Mouse (Mus musculus) hindbrain, embryonic 10.5 days (tissue): ENCODE measurements at regions not wholly inside any gene's neighbourhood (a gene's known extent, or its start where the extent isn't known, plus 50 kb on each side); places are given as distances from the start of the nearest gene placed in this dataset.

Source experiments
- DNase-seq: peaks from one replicate; pipeline ENCODE4 v3.0.0-alpha.2; 2017; ENCODE audit warnings: low spot score
- H3K27ac ChIP-seq: fragments of 300-500 bp; sonication (generic); 2 replicates; pipeline ENCODE4 v1.5.1; 2016; ENCODE audit warnings: mild to moderate bottlenecking, moderate library complexity
- H3K27me3 ChIP-seq: fragments of 300-500 bp; sonication (generic); 2 replicates; pipeline ENCODE4 v1.6.1; 2016; ENCODE audit warnings: mild to moderate bottlenecking; ENCODE audit not compliant: poor library complexity, insufficient read depth, severe bottlenecking
- H3K36me3 ChIP-seq: fragments of 300-500 bp; sonication (generic); 2 replicates; pipeline ENCODE4 v1.6.1; 2016; ENCODE audit warnings: mild to moderate bottlenecking, moderate library complexity
- H3K4me1 ChIP-seq: fragments of 300-500 bp; sonication (generic); replicated peaks from 2 replicates; pipeline ENCODE4 v1.6.1; 2016; ENCODE audit warnings: mild to moderate bottlenecking
- H3K4me3 ChIP-seq: fragments of 300-500 bp; sonication (generic); 2 replicates; pipeline ENCODE4 v1.5.1; 2016; ENCODE audit warnings: mild to moderate bottlenecking, moderate library complexity
- H3K9me3 ChIP-seq: fragments of 300-500 bp; sonication (generic); 2 replicates; pipeline ENCODE4 v1.6.1; 2016; ENCODE audit warnings: mild to moderate bottlenecking, moderate library complexity
- WGBS: fragments of 180-500 bp; shearing (Covaris S2); methylation state at CpG from one replicate; pipeline ENCODE4 v1.1.7; 2016; 5-methylcytosine and 5-hydroxymethylcytosine counted together

- no peaks in the 10 kb centered on the region for H3K9me3 ChIP-seq
- 0 out of 2 replicates have a peak overlapping the region, but pooled peaks have one; percentile 24 for H3K27ac ChIP-seq
Measured at GRCm38 (mm10) chr13:28805302-28805701, 148.2 kb downstream of the Sox4 start.

GRCm38 (mm10) chr13:28801210-28801954 lies 152.1 kb downstream of the Sox4 start:
- H3K4me3 ChIP-seq: no peak overlapping the region
- no peaks in the 10 kb centered on the region for H3K36me3 ChIP-seq
- no peaks in the 10 kb centered on the region for H3K9me3 ChIP-seq
- WGBS: 32% methylated on average over 8 of the region's 8 CpGs
- DNase-seq: peak; percentile 33
- no peaks in the 10 kb centered on the region for H3K27me3 ChIP-seq
- peaks cover 73% of the 10 kb centered on the region for H3K4me1 ChIP-seq
- peak overlapping the region; percentile 54 for H3K27ac ChIP-seq

More at GRCm38 (mm10) chr13:28805302-28805701, 148.2 kb downstream of the Sox4 start:
- no peaks in the 10 kb centered on the region for H3K36me3 ChIP-seq
- WGBS: 66% methylated on average over 4 of the region's 4 CpGs
- H3K27me3 ChIP-seq: no peaks in the 10 kb centered on the region
- no peak for DNase-seq
- H3K4me3 ChIP-seq: no peak overlapping the region
- peaks cover 63% of the 10 kb centered on the region for H3K4me1 ChIP-seq

- Histone ChIP-seq H3K27ac (no peak overlapping the region), H3K9me3 (no peaks in the 10 kb centered on the region), H3K36me3 (no peaks in the 10 kb centered on the region), H3K4me1 (peaks cover 75% of the 10 kb centered on the region), H3K27me3 (no peaks in the 10 kb centered on the region), H3K4me3 (no peak overlapping the region)
- DNase-seq: no peak
- 74% methylated on average over 1 of the region's 1 CpGs for WGBS
Measured at GRCm38 (mm10) chr13:28800676-28801075, 152.8 kb downstream of the Sox4 start.

GRCm38 (mm10) chr13:28799474-28799873 lies 154.0 kb downstream of the Sox4 start:
- Histone ChIP-seq H3K27ac (no peak overlapping the region), H3K36me3 (no peaks in the 10 kb centered on the region), H3K4me1 (peaks cover 84% of the 10 kb centered on the region), H3K9me3 (no peaks in the 10 kb centered on the region), H3K4me3 (no peak overlapping the region), H3K27me3 (no peaks in the 10 kb centered on the region)
- no peak for DNase-seq
- 77% methylated on average over 1 of the region's 1 CpGs for WGBS

GRCm38 (mm10) chr13:28797617-28798475 lies 155.7 kb downstream of the Sox4 start:
- no peaks in the 10 kb centered on the region for H3K9me3 ChIP-seq
- no peaks in the 10 kb centered on the region for H3K27me3 ChIP-seq
- WGBS: 70% methylated on average over 8 of the region's 8 CpGs
- peaks cover 92% of the 10 kb centered on the region for H3K4me1 ChIP-seq
- no peaks in the 10 kb centered on the region for H3K36me3 ChIP-seq
- no peak for DNase-seq
- no peak overlapping the region for H3K27ac ChIP-seq
- H3K4me3 ChIP-seq: no peak overlapping the region

- no peaks in the 10 kb centered on the region for H3K9me3 ChIP-seq
- WGBS: 56% methylated on average over 7 of the region's 7 CpGs
- H3K4me3 ChIP-seq: no peak overlapping the region
- no peaks in the 10 kb centered on the region for H3K36me3 ChIP-seq
- H3K27me3 ChIP-seq: no peaks in the 10 kb centered on the region
- DNase-seq: no peak
- peaks cover 92% of the 10 kb centered on the region for H3K4me1 ChIP-seq
- H3K27ac ChIP-seq: peak overlapping the region; percentile 83
Measured at GRCm38 (mm10) chr13:28795274-28795673, 158.2 kb downstream of the Sox4 start.

- 89% methylated on average over 3 of the region's 3 CpGs for WGBS
- peak overlapping the region; percentile 83 for H3K27ac ChIP-seq
- H3K9me3 ChIP-seq: no peaks in the 10 kb centered on the region
- H3K4me1 ChIP-seq: peaks cover 88% of the 10 kb centered on the region
- H3K36me3 ChIP-seq: no peaks in the 10 kb centered on the region
- H3K4me3 ChIP-seq: no peak overlapping the region
- no peaks in the 10 kb centered on the region for H3K27me3 ChIP-seq
- no peak for DNase-seq
Measured at GRCm38 (mm10) chr13:28794547-28794946, 159.0 kb downstream of the Sox4 start.

GRCm38 (mm10) chr13:28793166-28793935 lies 160.2 kb downstream of the Sox4 start:
- Histone ChIP-seq H3K4me1 (peaks cover 82% of the 10 kb centered on the region), H3K9me3 (no peaks in the 10 kb centered on the region), H3K36me3 (no peaks in the 10 kb centered on the region), H3K27ac (peak overlapping the region; percentile 83), H3K27me3 (no peaks in the 10 kb centered on the region), H3K4me3 (no peak overlapping the region)
- 30% methylated on average over 5 of the region's 5 CpGs for WGBS
- no peak for DNase-seq

- Histone ChIP-seq H3K4me1 (peaks cover 79% of the 10 kb centered on the region), H3K27ac (peak overlapping the region; percentile 83), H3K9me3 (no peaks in the 10 kb centered on the region), H3K4me3 (no peak overlapping the region), H3K27me3 (no peaks in the 10 kb centered on the region), H3K36me3 (no peaks in the 10 kb centered on the region)
- 67% methylated on average over 12 of the region's 12 CpGs for WGBS
- DNase-seq: no peak
Measured at GRCm38 (mm10) chr13:28792461-28793165, 160.9 kb downstream of the Sox4 start.

GRCm38 (mm10) chr13:28790381-28790780 lies 163.1 kb downstream of the Sox4 start:
- whole genome bisulfite sequencing: 41% methylated on average over 4 of the region's 4 CpGs
- peaks cover 71% of the 10 kb centered on the region for H3K4me1 ChIP-seq
- no peak for DNase-seq
- H3K27me3 ChIP-seq: no peaks in the 10 kb centered on the region
- no peak overlapping the region for H3K4me3 ChIP-seq
- no peaks in the 10 kb centered on the region for H3K9me3 ChIP-seq
- H3K27ac ChIP-seq: peak overlapping the region; percentile 72
- no peaks in the 10 kb centered on the region for H3K36me3 ChIP-seq

- H3K27ac ChIP-seq: peak overlapping the region; percentile 42
- no peaks in the 10 kb centered on the region for H3K36me3 ChIP-seq
- no peak overlapping the region for H3K4me3 ChIP-seq
- no peaks in the 10 kb centered on the region for H3K27me3 ChIP-seq
- 53% methylated on average over 3 of the region's 3 CpGs for WGBS
- no peaks in the 10 kb centered on the region for H3K9me3 ChIP-seq
- DNase-seq: no peak
- H3K4me1 ChIP-seq: peaks cover 58% of the 10 kb centered on the region
Measured at GRCm38 (mm10) chr13:28787331-28787643, 166.2 kb downstream of the Sox4 start.

GRCm38 (mm10) chr13:28786629-28787330 lies 166.7 kb downstream of the Sox4 start:
- 26% methylated on average over 9 of the region's 9 CpGs for WGBS
- Histone ChIP-seq H3K9me3 (no peaks in the 10 kb centered on the region), H3K4me3 (no peak overlapping the region), H3K27ac (peak overlapping the region; percentile 42), H3K4me1 (peaks cover 58% of the 10 kb centered on the region), H3K36me3 (no peaks in the 10 kb centered on the region), H3K27me3 (no peaks in the 10 kb centered on the region)
- no peak for DNase-seq
